Mouse (Mus musculus) stomach, postnatal 0 days (tissue): ENCODE measurements at regions not wholly inside any gene's neighbourhood (a gene's known extent, or its start where the extent isn't known, plus 50 kb on each side); places are given as distances from the start of the nearest gene placed in this dataset.
A peak's percentile ranks its signal among the peaks of the same experiment; 100 is the strongest.

ENCODE experiments used
- ATAC-seq: fragments of 200-750 bp; cut with Nextera tagmentation; 2 replicates; pipeline ENCODE4 v1.8.0; 2017; ENCODE audit not compliant: low FRiP score, low TSS enrichment
- DNase-seq: peaks from one replicate; pipeline ENCODE4 v3.0.0-alpha.2; 2016; ENCODE audit warnings: low spot score
- H3K27ac ChIP-seq: fragments of 300-500 bp; sonication (generic); replicated peaks from 2 replicates; pipeline ENCODE4 v1.5.1; 2014; ENCODE audit warnings: mild to moderate bottlenecking, control low read depth
- H3K27me3 ChIP-seq: fragments of 300-500 bp; sonication (generic); 2 replicates; pipeline ENCODE4 v1.6.1; 2014; ENCODE audit warnings: low read length; ENCODE audit not compliant: control insufficient read depth, insufficient read depth
- H3K36me3 ChIP-seq: fragments of 300-500 bp; sonication (generic); 2 replicates; pipeline ENCODE4 v1.6.1; 2014; ENCODE audit warnings: low read length, mixed read lengths; ENCODE audit not compliant: control insufficient read depth, insufficient read depth
- H3K4me1 ChIP-seq: fragments of 300-500 bp; sonication (generic); replicated peaks from 2 replicates; pipeline ENCODE4 v1.6.1; 2014; ENCODE audit warnings: antibody characterized with exemption; ENCODE audit not compliant: control insufficient read depth, insufficient read depth
- H3K4me2 ChIP-seq: fragments of 300-500 bp; sonication (generic); replicated peaks from 2 replicates; pipeline ENCODE4 v1.6.1; 2014; ENCODE audit warnings: low read depth, mild to moderate bottlenecking, control low read depth, moderate library complexity
- H3K4me3 ChIP-seq: fragments of 300-500 bp; sonication (generic); 2 replicates; pipeline ENCODE4 v1.5.1; 2014; ENCODE audit warnings: low read depth, low read length, control low read depth
- H3K9ac ChIP-seq: fragments of 300-500 bp; sonication (generic); 2 replicates; pipeline ENCODE4 v1.6.1; 2014; ENCODE audit warnings: mild to moderate bottlenecking, low read length, control low read depth, mixed read lengths
- H3K9me3 ChIP-seq: fragments of 300-500 bp; sonication (generic); 2 replicates; pipeline ENCODE4 v1.6.1; 2016; ENCODE audit warnings: low read length; ENCODE audit not compliant: control insufficient read depth
- CTCF ChIP-seq: IDR thresholded peaks from 2 replicates; pipeline ENCODE4 v1.5.1; 2016; ENCODE audit warnings: antibody characterized with exemption, low read depth, mild to moderate bottlenecking, moderate library complexity
- EP300 ChIP-seq: optimal IDR thresholded peaks from 2 replicates; pipeline ENCODE3; 2016; ENCODE audit warnings: antibody characterized with exemption
- WGBS: fragments of 180-500 bp; shearing (Covaris S2); extraction: QIAGEN DNeasy Blood & Tissue Kit; methylation state at CpG from one replicate; pipeline ENCODE4 v1.1.7; 2014; 5-methylcytosine and 5-hydroxymethylcytosine counted together

DNA sequence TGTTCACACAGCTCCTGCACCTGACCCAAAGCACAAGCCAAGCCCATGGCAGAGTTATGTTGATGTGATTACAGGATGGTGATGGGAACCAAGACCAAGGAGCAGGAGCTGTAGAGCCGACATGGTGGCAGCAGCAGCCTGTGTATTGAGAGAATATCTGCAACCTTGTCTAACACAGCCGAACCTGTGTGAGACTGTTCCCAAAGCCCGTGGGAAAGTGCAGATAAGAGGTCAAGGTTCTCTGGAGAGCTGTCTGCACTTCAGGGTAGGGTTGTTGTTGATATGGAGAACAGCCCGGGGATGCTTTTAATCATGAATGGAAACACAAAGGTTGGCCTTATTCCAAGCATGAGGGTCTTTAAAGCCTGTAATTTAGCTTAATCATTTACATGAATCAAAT is 110.4 kb downstream of the Adra2a start:
- DNase-seq = no peak
- no peaks in the 10 kb centered on the region for H3K36me3 ChIP-seq
- H3K4me1 ChIP-seq = no peaks in the 10 kb centered on the region
- no peak overlapping the region for H3K4me3 ChIP-seq
- H3K27me3 ChIP-seq = no peaks in the 10 kb centered on the region
- H3K4me2 ChIP-seq = no peak overlapping the region
- TF ChIP-seq EP300 = no peak
- no peak for TF ChIP-seq CTCF
- no peaks in the 10 kb centered on the region for H3K9me3 ChIP-seq
- no peak overlapping the region for H3K9ac ChIP-seq
- ATAC-seq = no peak
- H3K27ac ChIP-seq = no peak overlapping the region
- WGBS = 66% methylated on average over 4 of the region's 4 CpGs

DNA sequence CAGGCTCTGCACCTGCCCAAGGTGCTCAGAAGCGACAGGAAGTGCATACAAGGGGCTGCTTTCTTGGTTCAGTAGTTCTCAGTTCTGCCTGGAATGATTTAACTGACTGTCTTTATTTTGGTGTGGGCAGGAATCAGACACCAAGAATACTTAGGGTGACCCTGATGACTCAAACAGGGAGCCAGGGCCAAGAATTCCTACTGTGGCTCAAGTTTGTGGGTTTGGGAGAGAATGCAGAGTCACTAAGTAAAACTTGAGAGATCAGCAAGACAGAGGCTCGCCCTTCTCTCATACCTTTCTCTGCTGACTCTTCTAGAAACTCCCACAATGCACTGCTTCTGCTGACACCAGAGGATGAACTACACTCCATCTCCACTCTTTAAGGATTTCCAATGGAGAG is 126.4 kb downstream of the Adra2a start:
- no peak overlapping the region for H3K27ac ChIP-seq
- DNase-seq (no peak), ATAC-seq (no peak)
- H3K9me3 ChIP-seq = no peaks in the 10 kb centered on the region
- H3K9ac ChIP-seq = no peak overlapping the region
- H3K36me3 ChIP-seq = no peaks in the 10 kb centered on the region
- H3K27me3 ChIP-seq = no peaks in the 10 kb centered on the region
- H3K4me1 ChIP-seq = no peaks in the 10 kb centered on the region
- TF ChIP-seq EP300 (no peak), CTCF (no peak)
- H3K4me2 ChIP-seq = no peak overlapping the region
- no peak overlapping the region for H3K4me3 ChIP-seq
- 43% methylated on average over 2 of the region's 2 CpGs for WGBS

DNA sequence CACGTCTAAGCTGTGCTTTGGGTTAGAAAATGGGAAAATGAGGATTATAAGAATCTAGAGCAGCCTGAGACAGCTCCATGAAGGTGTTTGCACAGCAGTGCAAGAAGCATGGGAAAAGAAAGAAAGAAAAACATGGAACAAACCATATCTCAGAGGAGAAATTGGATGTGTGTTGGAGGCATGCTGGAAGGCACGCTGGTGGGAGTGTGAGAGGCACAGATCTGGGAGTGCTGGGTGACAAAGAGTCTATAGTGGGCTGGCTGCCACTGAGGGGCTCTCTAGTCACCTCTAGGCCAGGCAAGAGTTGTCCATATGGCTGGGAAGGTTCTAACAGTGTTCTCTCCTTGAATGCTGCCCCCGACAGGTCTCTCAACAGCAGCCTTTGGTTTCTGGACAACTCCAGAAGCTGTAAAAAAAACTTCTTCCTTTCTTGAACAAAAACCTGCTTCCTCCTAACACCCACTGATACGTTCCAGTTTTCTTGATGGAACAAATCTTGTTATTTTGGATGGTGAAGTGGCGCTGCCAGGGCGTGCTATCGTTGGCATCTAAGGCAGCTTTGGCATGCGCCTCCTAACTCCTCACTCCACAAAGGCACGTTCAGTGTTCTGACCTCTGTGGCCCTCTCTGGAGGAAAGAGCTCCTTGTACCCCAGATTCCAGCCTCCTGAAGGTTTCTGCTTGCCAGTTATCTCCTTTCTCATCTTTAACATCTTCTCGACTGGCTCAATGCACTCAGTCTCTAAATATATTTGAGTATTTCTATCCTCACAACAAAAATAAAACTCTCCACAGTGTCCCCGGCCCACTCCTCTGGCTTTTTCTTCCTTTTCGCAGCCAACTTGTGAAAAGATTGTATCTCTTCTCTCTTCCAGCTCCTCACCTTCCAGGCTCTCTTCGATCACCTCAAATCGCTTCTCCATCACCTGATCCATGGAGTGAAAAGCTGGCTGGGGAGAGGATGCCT is 130.4 kb downstream of the Adra2a start:
- H3K4me1 ChIP-seq = no peaks in the 10 kb centered on the region
- no peak overlapping the region for H3K4me2 ChIP-seq
- H3K9ac ChIP-seq = no peak overlapping the region
- TF ChIP-seq CTCF (no peak), EP300 (no peak)
- H3K36me3 ChIP-seq = no peaks in the 10 kb centered on the region
- H3K27me3 ChIP-seq = no peaks in the 10 kb centered on the region
- no peak overlapping the region for H3K27ac ChIP-seq
- no peaks in the 10 kb centered on the region for H3K9me3 ChIP-seq
- DNase-seq = no peak
- no peak overlapping the region for H3K4me3 ChIP-seq
- 85% methylated on average over 14 of the region's 14 CpGs for WGBS
- no peak for ATAC-seq

DNA sequence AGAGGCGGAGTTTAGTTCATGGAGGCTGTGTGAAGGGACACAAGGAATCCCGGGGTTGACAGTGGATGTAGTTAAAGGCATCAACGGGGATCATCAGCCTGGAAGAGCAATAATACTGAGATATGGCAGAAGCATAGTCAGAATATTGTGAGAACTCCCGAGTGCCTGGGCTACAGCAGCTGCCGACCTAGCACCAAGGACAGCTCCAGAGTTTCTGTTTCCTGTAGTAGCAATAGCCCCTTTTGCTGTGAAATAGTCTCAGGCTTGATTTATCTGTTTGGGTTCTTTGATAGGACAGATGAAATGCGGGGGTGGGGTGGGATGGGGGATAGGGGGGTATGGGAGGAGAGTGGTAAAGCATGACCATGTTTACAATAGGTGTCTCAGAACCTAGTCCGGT is 131.8 kb downstream of the Adra2a start:
- H3K27ac ChIP-seq = no peak overlapping the region
- H3K27me3 ChIP-seq = no peaks in the 10 kb centered on the region
- WGBS = 37% methylated on average over 7 of the region's 7 CpGs
- no peak overlapping the region for H3K4me2 ChIP-seq
- H3K4me1 ChIP-seq = no peaks in the 10 kb centered on the region
- no peak overlapping the region for H3K9ac ChIP-seq
- DNase-seq (peak; percentile 52), ATAC-seq (no peak)
- H3K9me3 ChIP-seq = no peaks in the 10 kb centered on the region
- H3K4me3 ChIP-seq = no peak overlapping the region
- H3K36me3 ChIP-seq = no peaks in the 10 kb centered on the region
- TF ChIP-seq CTCF = no peak
- no peak for TF ChIP-seq EP300

DNA sequence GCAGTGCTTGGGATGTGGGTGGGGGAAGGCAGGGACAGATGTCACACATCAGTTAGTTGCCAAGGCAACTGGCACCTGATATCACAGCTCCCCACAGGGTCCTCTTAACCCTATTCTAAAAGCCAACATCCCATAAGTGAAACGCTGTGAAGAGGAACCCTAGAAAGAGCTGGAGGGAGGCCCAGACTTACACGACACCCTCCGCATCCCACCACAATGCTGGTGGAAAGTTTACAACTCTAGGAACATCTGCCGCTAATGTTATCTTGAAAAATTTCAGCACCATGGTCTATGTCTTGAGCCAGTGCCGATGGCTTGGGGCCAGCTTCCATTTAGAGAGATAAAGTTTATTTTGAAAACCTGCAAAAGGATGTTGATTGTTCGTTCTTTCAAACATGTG is 133.5 kb downstream of the Adra2a start:
- H3K27ac ChIP-seq = no peak overlapping the region
- H3K9ac ChIP-seq = no peak overlapping the region
- no peaks in the 10 kb centered on the region for H3K4me1 ChIP-seq
- H3K4me2 ChIP-seq = no peak overlapping the region
- H3K27me3 ChIP-seq = no peaks in the 10 kb centered on the region
- no peak for ATAC-seq
- WGBS = 32% methylated on average over 6 of the region's 6 CpGs
- no peaks in the 10 kb centered on the region for H3K36me3 ChIP-seq
- no peak for DNase-seq
- TF ChIP-seq CTCF (no peak), EP300 (no peak)
- H3K9me3 ChIP-seq = no peaks in the 10 kb centered on the region
- H3K4me3 ChIP-seq = no peak overlapping the region

DNA sequence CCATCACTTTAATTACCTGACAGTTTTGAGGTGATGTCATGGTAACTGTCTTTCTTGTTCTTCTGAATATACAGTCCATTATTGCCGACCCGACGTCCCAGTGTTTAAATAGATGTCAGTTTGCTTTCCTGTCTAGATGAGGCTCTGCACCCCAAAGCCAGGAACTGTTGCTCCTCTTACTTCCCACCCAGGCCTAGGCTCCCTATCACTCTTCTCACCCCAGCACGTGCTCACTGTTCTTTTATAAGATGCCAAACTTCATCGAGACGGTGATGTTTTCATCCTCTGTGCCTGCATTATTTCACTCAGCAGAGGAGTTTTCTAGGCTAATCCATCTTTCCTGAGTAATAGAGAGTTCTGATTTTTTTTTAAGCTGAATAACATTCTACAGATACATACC is 156.5 kb downstream of the Adra2a start:
- no peaks in the 10 kb centered on the region for H3K4me1 ChIP-seq
- H3K9ac ChIP-seq = no peak overlapping the region
- H3K4me2 ChIP-seq = no peak overlapping the region
- no peak for DNase-seq
- no peak overlapping the region for H3K4me3 ChIP-seq
- no peak overlapping the region for H3K27ac ChIP-seq
- no peaks in the 10 kb centered on the region for H3K36me3 ChIP-seq
- H3K9me3 ChIP-seq = no peaks in the 10 kb centered on the region
- no peak for ATAC-seq
- TF ChIP-seq EP300 = no peak
- 14% methylated on average over 6 of the region's 6 CpGs for WGBS
- no peaks in the 10 kb centered on the region for H3K27me3 ChIP-seq
